Mouse (Mus musculus) lung, embryonic 14.5 days (tissue): Measurements from ENCODE around the gene Runx1. TPM values are rescaled to one million over a fixed set of nuclear protein-coding genes. Genes with fewer than 3 reads are reported as not detected.

ENCODE experiments used
- ATAC-seq: fragments of 200-750 bp; cut with Nextera tagmentation; 2 replicates; pipeline ENCODE4 v1.8.0; 2017; ENCODE audit warnings: mild to moderate bottlenecking, moderate TSS enrichment, moderate library complexity; ENCODE audit not compliant: insufficient read depth
- DNase-seq: peaks from one replicate; pipeline ENCODE4 v3.0.0-alpha.2; 2015
- H3K27ac ChIP-seq: fragments of 300-500 bp; sonication (generic); 2 replicates; pipeline ENCODE4 v1.5.1; 2014; ENCODE audit warnings: low read depth, mild to moderate bottlenecking, moderate library complexity
- H3K27me3 ChIP-seq: fragments of 300-500 bp; sonication (generic); 2 replicates; pipeline ENCODE4 v1.6.1; 2014; ENCODE audit warnings: low read length, control low read depth; ENCODE audit not compliant: insufficient read depth
- H3K36me3 ChIP-seq: fragments of 300-500 bp; sonication (generic); 2 replicates; pipeline ENCODE4 v1.6.1; 2014; ENCODE audit warnings: control low read depth; ENCODE audit not compliant: insufficient read depth
- H3K4me1 ChIP-seq: fragments of 300-500 bp; sonication (generic); 2 replicates; pipeline ENCODE4 v1.6.1; 2014; ENCODE audit warnings: antibody characterized with exemption, control low read depth; ENCODE audit not compliant: insufficient read depth
- H3K4me2 ChIP-seq: fragments of 300-500 bp; sonication (generic); 2 replicates; pipeline ENCODE4 v1.6.1; 2014; ENCODE audit warnings: mild to moderate bottlenecking
- H3K4me3 ChIP-seq: fragments of 300-500 bp; sonication (generic); 2 replicates; pipeline ENCODE4 v1.5.1; 2014; ENCODE audit warnings: low read depth, low read length
- H3K9ac ChIP-seq: fragments of 300-500 bp; sonication (generic); 2 replicates; pipeline ENCODE4 v1.6.1; 2014
- H3K9me3 ChIP-seq: fragments of 300-500 bp; sonication (generic); 2 replicates; pipeline ENCODE4 v1.6.1; 2016; ENCODE audit warnings: low read depth, low read length, control low read depth
- CTCF ChIP-seq: IDR thresholded peaks from 2 replicates; pipeline ENCODE4 v1.5.1; 2016; ENCODE audit warnings: antibody characterized with exemption, low read depth
- WGBS: fragments of 180-500 bp; shearing (Covaris S2); extraction: QIAGEN DNeasy Blood & Tissue Kit; methylation state at CpG from one replicate; pipeline ENCODE4 v1.1.7; 2014; 5-methylcytosine and 5-hydroxymethylcytosine counted together
- polyA plus RNA-seq: library from polyadenylated mRNA; unstranded; fragments of >200 nt; fragmentation: Nextera tagmentation; extraction: Ambion mirVana; gene quantifications from 2 replicates; pipeline ENCODE4 v1.2.1, GENCODE M21; 2014

Runx1 gene
- polyA plus RNA-seq, 1 experiment from 2014 or later = 10.8 TPM

- Histone ChIP-seq H3K27me3 (no peaks in the 10 kb centered on the region), H3K4me3 (no peak overlapping the region), H3K4me2 (no peak overlapping the region), H3K9me3 (no peaks in the 10 kb centered on the region), H3K27ac (no peak overlapping the region), H3K4me1 (peaks cover 13% of the 10 kb centered on the region), H3K9ac (no peak overlapping the region), H3K36me3 (no peaks in the 10 kb centered on the region)
- DNase-seq (peak; percentile 50), ATAC-seq (no peak)
- TF ChIP-seq CTCF = no peak
- 62% methylated on average over 7 of the region's 7 CpGs for WGBS
Measured at GRCm38 (mm10) chr16:92739071-92739793, 86.7 kb downstream of the Runx1 start.

- 38% methylated on average over 11 of the region's 11 CpGs for WGBS
- no peak for TF ChIP-seq CTCF
- ATAC-seq = no peak
Measured at GRCm38 (mm10) chr16:92738476-92739010, 87.4 kb downstream of the Runx1 start.

GRCm38 (mm10) chr16:92726870-92727269 lies 99.1 kb downstream of the Runx1 start:
- Histone ChIP-seq H3K36me3 (no peaks in the 10 kb centered on the region), H3K27me3 (no peaks in the 10 kb centered on the region), H3K27ac (no peak overlapping the region), H3K9me3 (no peaks in the 10 kb centered on the region), H3K4me3 (no peak overlapping the region), H3K4me1 (no peaks in the 10 kb centered on the region), H3K9ac (no peak overlapping the region), H3K4me2 (no peak overlapping the region)
- no peak for DNase-seq
- no peak for TF ChIP-seq CTCF
- ATAC-seq = no peak
- WGBS = 75% methylated on average over 9 of the region's 9 CpGs

More at GRCm38 (mm10) chr16:92738476-92739010, 87.4 kb downstream of the Runx1 start:
- Histone ChIP-seq H3K9me3 (no peaks in the 10 kb centered on the region), H3K4me2 (no peak overlapping the region), H3K27me3 (no peaks in the 10 kb centered on the region), H3K4me1 (peaks cover 10% of the 10 kb centered on the region), H3K36me3 (no peaks in the 10 kb centered on the region), H3K4me3 (no peak overlapping the region), H3K9ac (no peak overlapping the region), H3K27ac (no peak overlapping the region)
- no peak for DNase-seq

- no peak for TF ChIP-seq CTCF
- Histone ChIP-seq H3K9me3 (no peaks in the 10 kb centered on the region), H3K4me3 (no peak overlapping the region), H3K27me3 (no peaks in the 10 kb centered on the region), H3K27ac (no peak overlapping the region), H3K4me2 (no peak overlapping the region), H3K4me1 (peaks cover 9% of the 10 kb centered on the region), H3K36me3 (no peaks in the 10 kb centered on the region), H3K9ac (no peak overlapping the region)
- 36% methylated on average over 3 of the region's 3 CpGs for WGBS
- ATAC-seq (no peak), DNase-seq (peak; percentile 38)
Measured at GRCm38 (mm10) chr16:92724526-92724925, 101.4 kb downstream of the Runx1 start.

GRCm38 (mm10) chr16:92720678-92721077 lies 105.3 kb downstream of the Runx1 start:
- 47% methylated on average over 10 of the region's 10 CpGs for WGBS

GRCm38 (mm10) chr16:92719725-92720124 lies 106.2 kb downstream of the Runx1 start:
- Histone ChIP-seq H3K9me3 (no peaks in the 10 kb centered on the region), H3K27ac (no peak overlapping the region), H3K27me3 (no peaks in the 10 kb centered on the region; the same call in 1 of the 2 replicates), H3K9ac (no peak overlapping the region), H3K36me3 (no peaks in the 10 kb centered on the region), H3K4me1 (peaks cover 9% of the 10 kb centered on the region), H3K4me3 (no peak overlapping the region), H3K4me2 (no peak overlapping the region)
- no peak for ATAC-seq
- WGBS = 66% methylated on average over 6 of the region's 6 CpGs
- no peak for DNase-seq
- TF ChIP-seq CTCF = no peak

More at GRCm38 (mm10) chr16:92720678-92721077, 105.3 kb downstream of the Runx1 start:
- Histone ChIP-seq H3K27me3 (no peaks in the 10 kb centered on the region), H3K9me3 (no peaks in the 10 kb centered on the region), H3K4me2 (no peak overlapping the region), H3K4me3 (no peak overlapping the region), H3K27ac (no peak overlapping the region), H3K4me1 (peaks cover 9% of the 10 kb centered on the region), H3K36me3 (no peaks in the 10 kb centered on the region), H3K9ac (no peak overlapping the region)
- no peak for TF ChIP-seq CTCF
- ATAC-seq (0 out of 2 replicates have a peak, but pooled peaks have one; percentile 22), DNase-seq (peak; percentile 77)
